Mouse (Mus musculus): Measurements from ENCODE around the gene Efhb. TPM values are rescaled to one million over a fixed set of nuclear protein-coding genes. Genes with fewer than 3 reads are reported as not detected.

Gene Efhb
- polyA plus RNA-seq (2012; rRNA removed): 1.2 and 1.5 TPM in 2 replicates

DNA sequence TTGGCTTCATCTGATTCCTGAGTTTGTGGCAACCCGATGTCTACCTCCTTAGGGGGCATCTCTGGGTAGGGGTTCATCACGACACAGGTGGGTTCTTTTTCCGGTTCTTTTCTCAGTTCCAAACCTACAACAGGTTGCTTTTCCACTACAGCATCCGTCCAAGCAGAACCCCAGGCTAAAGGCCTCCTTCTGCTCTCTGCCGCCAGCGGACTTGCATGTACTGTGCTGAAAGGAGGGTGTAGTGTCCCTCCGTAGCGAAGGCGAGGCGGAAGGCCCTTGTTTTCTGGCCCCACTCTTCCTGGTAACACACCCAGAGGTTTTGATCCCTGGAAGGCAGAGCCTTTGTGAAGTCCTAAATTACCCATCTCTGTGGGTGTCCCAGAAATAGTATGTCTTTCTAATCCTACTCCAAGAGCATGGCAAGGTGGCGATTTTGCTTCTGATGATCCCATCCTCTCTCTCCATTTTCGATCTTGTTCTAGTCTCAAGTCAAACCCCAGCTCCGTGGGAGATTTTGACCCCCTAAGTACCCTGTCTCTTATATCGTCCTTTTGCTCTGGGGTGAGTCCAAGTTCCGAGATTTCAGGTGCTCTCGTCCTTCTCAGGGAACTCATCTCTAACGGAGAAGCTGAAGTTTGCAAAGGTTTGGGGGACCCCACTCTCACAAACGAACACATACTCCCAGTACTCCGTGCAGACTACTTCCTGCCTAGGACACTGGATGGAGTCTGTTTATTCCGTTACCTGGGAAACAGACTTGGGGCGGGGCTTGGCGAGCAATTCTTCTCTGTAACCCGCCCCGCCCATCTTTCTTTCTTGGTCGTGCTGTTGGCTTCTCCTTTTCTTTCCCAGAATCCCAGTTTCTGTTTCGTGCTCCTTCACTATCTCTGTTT is at the start of gene Efhb:
Gene Efhb, minus strand, starts transcription at position 719 of the 893 bp plus-strand sequence.

DNA sequence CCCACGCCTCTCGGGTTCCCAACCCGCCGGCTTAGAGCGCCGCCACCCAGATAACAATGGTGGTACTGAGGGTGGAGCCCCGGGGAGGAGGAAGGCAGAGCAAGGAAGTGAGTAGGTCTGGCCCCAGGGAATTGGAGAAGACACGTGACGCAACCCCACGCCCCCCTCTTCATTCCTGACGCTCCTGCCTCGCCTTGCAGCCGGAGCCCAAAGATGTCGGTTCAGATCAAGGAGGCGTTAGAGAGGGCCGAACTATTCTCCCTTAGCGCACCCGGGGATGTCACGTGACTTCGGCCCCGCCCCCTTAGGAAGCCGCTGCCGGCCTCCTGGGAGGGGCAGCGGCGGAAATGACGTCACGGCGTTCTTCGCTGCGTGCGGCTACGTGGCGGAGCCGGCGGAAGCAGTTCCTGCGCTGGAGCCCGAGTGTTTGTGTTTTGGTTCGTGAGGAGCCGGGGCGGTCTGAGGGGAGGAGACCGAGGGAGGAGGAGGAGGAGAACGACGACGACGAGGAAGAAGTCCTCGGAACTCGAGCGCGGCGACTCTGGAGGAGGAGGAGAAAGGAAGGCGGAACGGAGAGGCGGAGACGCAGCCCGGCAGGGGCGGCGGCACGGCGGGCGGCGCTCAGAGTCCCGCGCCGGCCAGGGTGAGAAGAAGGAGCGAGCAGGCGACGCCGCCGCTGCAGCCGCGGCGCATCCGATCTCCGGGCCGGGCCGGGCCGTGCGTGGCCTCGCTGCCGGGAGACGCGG is 15.9 kb upstream of the Efhb start, which contains the start of gene Rab5a:
Gene Rab5a, plus strand, starts transcription at position 377 of the 746 bp plus-strand sequence.

Other genes with a start within 250 kb of the Efhb start
- gene Rab5a, start 15.9 kb upstream of the Efhb start, polyA plus RNA-seq (2012; rRNA removed): 73.8 and 79.6 TPM in 2 replicates
- gene Pp2d1, start 76.1 kb upstream of the Efhb start, polyA plus RNA-seq (2012; rRNA removed): 0.04 and 0.06 TPM in 2 replicates
- gene Kat2b, start 103.5 kb upstream of the Efhb start, polyA plus RNA-seq (2012; rRNA removed): 11.4 and 11.7 TPM in 2 replicates
- 2.7 and 3.4 TPM in 2 replicates for gene Sgo1, start 226.0 kb upstream of the Efhb start, polyA plus RNA-seq (2012; rRNA removed)